Mouse (Mus musculus): Measurements from ENCODE around the gene Slc7a5.

The Slc7a5 gene

DNA sequence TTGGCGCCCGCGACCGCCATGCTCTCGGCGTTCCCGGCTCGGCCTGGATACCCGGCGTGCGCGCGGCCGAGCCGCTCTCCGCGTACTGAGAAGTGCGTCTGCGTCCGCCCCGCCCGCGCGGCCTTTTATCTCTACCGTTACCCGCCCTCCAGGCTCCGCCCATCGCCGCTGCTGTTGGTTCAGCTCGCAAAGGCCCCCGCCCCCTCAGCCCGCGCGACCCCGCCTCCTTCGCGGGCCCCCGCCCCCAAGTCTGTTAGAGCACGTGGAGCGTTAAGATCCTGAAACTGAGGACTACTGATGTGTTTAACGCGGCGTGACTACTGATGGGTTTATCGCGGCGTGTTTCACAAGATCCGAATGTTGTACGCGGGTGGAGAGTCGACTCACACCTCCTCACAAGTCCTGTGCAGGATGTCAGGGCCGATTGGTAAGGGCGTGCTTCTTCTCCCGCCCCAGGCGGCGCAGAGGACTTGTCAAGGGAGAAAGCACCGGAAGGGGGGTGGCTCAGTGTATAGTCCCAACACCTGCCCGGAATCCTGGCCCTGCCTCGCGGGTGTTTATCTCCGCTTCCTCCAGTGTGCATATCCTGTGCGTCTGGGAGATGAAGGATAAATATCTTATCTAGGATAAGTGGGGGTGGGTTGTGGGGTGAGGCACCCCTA is at the start of gene Slc7a5:
Slc7a5 (minus strand) TSS at position 108 of the 662 bp plus-strand sequence.
- peak; percentile 96 for DNase-seq

GRCm38 (mm10) chr8:121955825-121956500 is 48.5 kb upstream of the Slc7a5 start:
- DNase-seq = no peak

GRCm38 (mm10) chr8:121954981-121955555 is 47.6 kb upstream of the Slc7a5 start:
- DNase-seq = no peak

DNA sequence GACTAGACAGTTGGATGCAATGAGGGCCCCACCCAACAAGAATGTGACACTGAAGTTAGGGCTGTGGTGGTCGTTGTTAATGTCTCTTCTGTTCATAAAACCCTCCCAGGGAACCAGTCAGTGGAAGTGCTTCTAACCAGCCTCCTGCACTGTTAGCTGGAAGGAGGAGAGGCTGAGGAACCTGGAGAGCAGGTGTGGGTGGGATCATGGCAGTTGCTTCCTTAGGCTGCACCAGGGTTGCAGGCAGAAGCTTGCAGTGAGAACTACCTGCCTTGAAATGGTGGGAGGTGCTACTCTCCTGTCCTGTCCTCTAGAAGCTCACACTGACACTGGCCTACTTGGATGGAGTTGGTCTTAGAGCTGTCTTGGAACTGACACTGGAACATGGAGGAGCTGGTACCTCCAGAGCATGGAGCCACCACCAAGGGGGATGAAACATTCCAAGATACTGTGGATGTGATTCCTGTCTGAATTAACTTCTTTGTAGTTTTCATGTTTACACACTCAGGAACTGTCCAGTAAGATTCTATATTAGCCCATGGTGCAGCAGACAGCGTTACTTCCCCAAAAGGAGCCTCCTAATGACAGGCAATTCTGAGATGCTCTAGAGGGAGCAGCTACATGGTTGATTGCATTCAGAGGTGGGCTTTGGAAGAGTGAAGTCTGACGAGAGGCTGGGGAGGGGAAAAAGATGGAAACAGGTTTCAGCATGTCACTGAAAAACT is 46.5 kb upstream of the Slc7a5 start:
- no peak for DNase-seq

GRCm38 (mm10) chr8:121952800-121953199 is 45.3 kb upstream of the Slc7a5 start:
- DNase-seq = peak; percentile 31

DNA sequence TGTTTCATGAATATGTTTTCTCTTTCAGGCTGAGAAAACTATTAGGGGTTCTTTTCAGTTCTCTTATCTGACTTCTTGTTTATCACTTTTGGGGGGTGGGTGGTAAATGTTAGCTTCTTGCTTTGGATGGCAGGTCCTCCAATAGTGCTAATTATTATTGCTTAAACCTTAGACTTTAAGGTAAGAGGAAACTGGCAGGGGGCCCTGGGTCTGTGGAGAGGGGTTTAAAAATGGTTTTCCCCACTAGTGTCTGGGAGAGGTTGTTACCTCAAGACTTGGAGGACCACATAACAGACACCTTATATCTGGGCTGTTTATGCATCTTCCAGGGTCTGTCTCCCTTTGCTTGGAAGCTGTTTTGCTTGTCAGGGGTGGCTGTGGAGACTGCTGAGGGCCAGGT is 44.6 kb upstream of the Slc7a5 start:
- no peak for DNase-seq

DNA sequence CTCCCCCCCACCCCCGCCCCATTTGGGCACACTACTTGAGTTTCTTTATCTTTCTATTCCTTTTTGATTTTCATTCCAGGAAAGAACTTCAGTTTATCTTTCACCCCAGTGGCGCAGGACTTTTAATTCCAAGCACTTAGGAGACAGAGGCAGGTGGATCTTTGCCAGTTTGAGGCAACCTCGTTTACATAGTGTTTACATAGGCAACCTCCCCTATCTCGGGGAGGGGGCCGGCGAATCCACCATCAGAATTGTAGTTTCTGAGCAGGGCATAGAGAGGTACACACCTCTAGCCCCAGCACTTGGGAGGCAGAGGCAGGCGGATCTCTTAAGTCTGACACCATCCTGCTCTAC is 44.1 kb upstream of the Slc7a5 start:
- peak; percentile 44 for DNase-seq

DNA sequence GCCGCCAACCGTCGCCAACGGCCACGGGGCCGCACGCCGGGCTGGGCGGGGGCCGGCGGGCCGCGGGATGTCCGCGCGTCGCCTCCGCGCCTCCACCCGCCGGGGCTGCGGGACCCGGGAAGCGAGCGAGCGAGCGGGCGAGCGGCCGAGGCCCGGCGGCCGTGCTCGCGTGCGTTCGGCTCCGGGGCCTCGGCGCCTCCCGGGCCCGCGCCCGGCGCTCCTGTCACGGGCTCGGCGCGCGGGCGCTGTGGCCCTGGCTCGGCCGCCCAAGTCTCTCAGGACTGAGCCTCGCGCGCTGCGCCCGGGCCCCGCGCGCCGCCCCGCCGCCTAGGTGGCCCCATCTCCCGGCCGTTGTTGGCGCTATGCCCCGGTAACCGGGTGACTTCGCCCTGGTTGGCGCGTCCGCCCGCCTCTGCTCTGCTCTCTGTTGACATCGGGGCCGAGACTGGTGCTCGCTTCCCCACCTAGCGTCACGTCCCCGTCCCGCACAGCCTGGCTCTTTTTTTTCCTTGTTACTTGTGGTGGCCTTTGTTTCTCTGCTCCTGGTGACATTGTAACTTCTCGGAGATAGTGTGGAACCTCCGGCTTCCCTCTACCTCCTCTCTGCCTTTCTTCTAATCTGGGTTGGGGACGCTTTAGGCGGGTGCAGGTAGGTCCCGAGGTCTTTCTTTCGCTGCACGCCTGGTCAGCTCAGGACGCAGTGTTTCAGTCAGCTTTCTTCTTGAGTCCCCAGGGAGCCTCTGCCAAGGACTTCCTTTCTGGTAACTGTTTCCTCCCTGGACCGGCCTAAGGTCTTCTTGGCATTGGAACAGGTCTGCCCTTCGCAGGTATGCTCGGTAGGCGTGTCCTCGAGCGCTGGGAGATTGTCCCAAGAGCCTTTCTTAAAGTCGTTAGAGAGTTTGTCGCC is 43.5 kb upstream of the Slc7a5 start:
- peak; percentile 77 for DNase-seq

GRCm38 (mm10) chr8:121949941-121950748 is 42.7 kb upstream of the Slc7a5 start:
- peak; percentile 99 for DNase-seq

GRCm38 (mm10) chr8:121949222-121949800 is 41.8 kb upstream of the Slc7a5 start, which contains the start of gene Banp:
Gene Banp, plus strand, starts transcription at chr8:121949750.
- DNase-seq = no peak

DNA sequence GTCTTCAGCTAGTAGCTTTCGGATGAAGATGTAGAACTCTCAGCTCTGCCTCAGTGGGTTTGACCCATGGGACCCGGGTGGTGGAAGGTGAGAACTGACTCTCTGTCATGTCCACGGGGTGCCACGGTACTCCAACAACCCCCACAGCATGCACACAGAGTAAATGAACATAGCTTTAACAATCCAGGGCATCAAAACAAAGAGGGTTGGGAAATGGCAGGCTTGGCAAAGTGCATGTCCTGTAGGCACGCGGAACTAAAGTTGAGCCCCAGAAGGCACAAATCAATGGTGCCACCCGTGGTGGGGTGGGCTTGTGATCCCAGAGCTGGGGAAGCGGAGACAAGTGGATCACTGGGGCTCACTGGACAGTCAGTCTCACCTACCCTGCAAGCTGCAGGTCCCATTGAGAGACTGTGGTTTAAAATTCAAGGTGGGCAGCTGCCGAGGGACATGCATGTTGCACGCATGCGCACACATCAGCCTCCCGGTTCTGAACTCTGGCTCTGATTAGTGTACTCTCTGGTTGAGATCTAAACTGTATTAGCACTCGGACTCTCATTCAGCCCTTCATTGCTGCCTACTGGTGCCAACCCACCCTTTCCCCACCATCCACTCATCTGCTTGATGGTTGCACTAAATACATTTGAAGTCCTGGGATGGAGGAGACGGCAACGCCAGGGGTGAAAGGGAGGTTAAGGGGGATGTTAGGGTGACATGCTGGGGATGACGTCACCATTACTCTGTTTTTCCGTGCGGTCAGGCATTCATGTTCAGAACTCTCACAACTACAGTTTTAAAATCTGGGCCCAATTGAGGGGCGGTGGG is 41.0 kb upstream of the Slc7a5 start:
- peak; percentile 43 for DNase-seq

DNA sequence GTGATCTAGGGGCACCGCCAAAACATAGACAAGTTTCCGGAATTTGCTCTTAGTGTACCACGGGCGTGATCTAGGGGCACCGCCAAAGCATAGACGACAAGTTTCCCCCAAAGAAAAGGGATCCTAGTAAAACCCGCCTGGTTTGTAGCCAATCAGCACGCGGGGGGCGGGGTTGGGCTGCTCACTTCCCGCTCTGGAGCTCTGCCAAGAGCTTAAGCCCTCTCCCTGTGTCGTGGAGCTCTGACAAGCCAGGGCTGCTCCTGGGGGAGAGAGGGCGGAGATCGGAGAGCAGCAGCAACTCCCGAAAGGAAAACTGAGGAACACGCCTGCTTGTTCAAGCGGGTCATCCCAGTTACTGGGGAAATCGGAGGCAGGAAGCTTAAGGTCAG is 40.3 kb upstream of the Slc7a5 start:
- DNase-seq = peak; percentile 70

DNA sequence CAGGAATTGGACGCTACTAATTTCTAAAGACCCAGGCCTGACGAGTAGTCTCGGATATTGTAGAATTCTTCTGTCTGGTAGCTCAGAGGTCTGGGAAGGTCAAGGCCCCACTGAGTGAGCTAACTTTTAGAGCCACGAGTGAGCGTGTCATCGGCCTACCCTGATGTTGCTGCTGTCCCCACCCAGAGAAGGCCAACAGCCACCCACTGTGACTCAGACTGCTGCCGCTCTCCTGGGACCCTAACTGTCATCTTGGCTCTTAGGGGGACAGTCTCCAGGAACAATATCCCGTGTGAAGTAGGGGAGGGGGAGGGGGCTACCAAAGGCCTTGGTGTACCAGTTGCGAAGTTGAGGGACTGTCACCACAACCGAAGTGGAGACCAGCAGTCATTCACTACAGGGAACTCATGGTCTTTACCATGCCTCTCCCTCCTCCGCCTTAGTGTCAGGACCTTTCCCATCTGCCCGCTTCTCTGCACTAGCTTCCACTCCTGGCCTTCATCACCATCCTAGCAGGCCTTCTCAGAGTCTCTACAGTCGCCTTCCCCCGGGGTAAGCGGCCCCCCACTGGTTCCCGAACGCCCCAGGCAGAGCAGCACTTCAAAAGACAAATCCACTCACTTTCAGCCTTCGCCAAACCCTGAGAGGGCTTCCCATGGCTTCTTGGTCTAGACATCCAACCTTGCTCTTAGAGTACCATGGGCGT is 39.7 kb upstream of the Slc7a5 start:
- DNase-seq = peak; percentile 33

DNA sequence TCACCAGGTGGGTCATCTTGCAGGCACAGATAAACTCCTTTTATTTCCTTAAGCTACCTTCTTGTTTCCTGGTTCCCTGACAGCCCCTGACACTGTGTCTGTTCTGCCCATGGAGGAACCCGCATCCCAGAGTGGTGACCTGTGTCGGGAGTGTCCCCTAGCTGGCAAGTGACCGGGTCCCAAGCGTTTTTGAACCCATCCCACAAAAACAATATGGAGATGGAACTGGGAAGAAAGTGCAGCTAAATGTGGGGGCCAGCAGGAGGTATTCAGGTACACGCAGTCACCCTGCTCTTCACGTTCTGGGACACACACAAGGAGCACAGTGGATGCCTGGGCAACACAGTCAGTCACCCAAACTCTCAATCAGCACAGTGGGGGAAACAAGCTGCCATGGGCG is 38.9 kb upstream of the Slc7a5 start:
- no peak for DNase-seq

GRCm38 (mm10) chr8:121944831-121945230 is 37.3 kb upstream of the Slc7a5 start, which contains the start of gene Car5a:
Gene Car5a, minus strand, starts transcription at chr8:121944904.
- no peak for DNase-seq

DNA sequence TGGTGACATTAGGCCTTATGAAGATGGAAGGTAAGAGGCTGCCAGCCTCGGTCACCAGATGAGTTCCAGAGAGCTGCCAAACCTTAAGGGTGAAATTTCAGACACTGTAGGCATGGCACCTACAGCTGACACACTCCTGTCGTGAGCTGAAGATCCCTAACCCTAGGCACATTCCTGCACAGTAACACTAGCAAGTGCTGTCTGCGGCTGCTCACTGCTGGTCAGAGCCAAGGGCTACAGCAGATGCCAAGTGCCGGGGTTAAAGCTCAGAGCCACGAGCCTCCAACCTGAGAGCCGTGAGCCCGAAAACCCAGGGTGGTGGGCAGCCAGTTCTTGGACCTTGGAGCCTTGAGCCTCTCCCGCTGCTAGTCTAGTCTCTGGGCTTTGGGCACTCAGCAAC is 36.2 kb upstream of the Slc7a5 start:
- DNase-seq = no peak

DNA sequence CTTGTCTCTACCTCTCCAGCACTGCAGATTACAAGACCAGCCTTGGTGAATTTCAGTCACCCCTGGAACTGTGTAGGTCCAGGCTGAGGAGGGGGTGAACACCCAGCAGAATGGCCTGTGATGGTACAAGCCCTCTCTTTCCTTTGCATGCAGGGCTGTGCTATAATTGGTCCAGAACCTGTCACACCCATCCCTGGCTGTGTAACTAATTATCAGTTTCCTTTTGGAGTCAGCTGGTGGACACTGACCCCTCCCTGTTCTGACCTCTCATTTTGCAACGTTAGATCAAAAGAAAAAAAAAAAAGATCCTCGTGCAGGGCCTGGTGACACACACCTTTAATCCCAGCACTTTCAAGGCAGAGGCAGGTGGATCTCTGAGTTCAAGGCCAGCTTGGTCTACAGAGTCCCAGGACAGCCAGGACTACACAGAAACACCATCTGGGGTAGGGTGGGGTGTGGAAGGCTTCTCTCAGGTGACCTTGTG is 35.6 kb upstream of the Slc7a5 start:
- no peak for DNase-seq

- no peak for DNase-seq
These were observed 31.2 kb upstream of the Slc7a5 start for GRCm38 (mm10) chr8:121938732-121939131.

- DNase-seq = no peak
These were observed 28.9 kb upstream of the Slc7a5 start for GRCm38 (mm10) chr8:121936391-121936790.
